Mouse (Mus musculus): ENCODE data around the gene Wdhd1.

GRCm38 (mm10) chr14:47225931-47226330 is 50.7 kb downstream of the Wdhd1 start:
- no peak for TF ChIP-seq CTCF (IDR thresholded peaks at IDR 0.05; ENCODE audit: borderline replicate concordance, extremely low read depth, insufficient read depth, insufficient read length)
- TF ChIP-seq POLR2A (IDR thresholded peaks at IDR 0.05; ENCODE audit: borderline replicate concordance, extremely low read depth, insufficient read depth, insufficient read length, poor library complexity, severe bottlenecking), result no peak
